Mouse (Mus musculus) hindbrain, postnatal 0 days (tissue): Measurements from ENCODE around the gene Spata31d1b. TPM values are rescaled to one million over a fixed set of nuclear protein-coding genes. Genes with fewer than 3 reads are reported as not detected.

Source experiments
- ATAC-seq: fragments of 200-750 bp; cut with Nextera tagmentation; 2 replicates; pipeline ENCODE4 v1.8.0; 2017; ENCODE audit warnings: mild to moderate bottlenecking, moderate TSS enrichment, moderate library complexity
- DNase-seq: peaks from one replicate; pipeline ENCODE4 v3.0.0-alpha.2; 2015; ENCODE audit warnings: low spot score
- H3K27ac ChIP-seq: fragments of 300-500 bp; sonication (generic); 2 replicates; pipeline ENCODE4 v1.5.1; 2014; ENCODE audit warnings: mild to moderate bottlenecking
- H3K27me3 ChIP-seq: fragments of 300-500 bp; sonication (generic); 2 replicates; pipeline ENCODE4 v1.6.1; 2014; ENCODE audit warnings: low read length, mixed read lengths; ENCODE audit not compliant: insufficient read depth
- H3K36me3 ChIP-seq: fragments of 300-500 bp; sonication (generic); 2 replicates; pipeline ENCODE4 v1.6.1; 2014; ENCODE audit warnings: low read length, mixed read lengths; ENCODE audit not compliant: insufficient read depth
- H3K4me1 ChIP-seq: fragments of 300-500 bp; sonication (generic); 2 replicates; pipeline ENCODE4 v1.6.1; 2014; ENCODE audit warnings: antibody characterized with exemption, low read length, mixed read lengths; ENCODE audit not compliant: insufficient read depth
- H3K4me2 ChIP-seq: fragments of 300-500 bp; sonication (generic); 2 replicates; pipeline ENCODE4 v1.6.1; 2014; ENCODE audit warnings: low read depth, mild to moderate bottlenecking, low read length, moderate library complexity, mixed read lengths
- H3K4me3 ChIP-seq: fragments of 300-500 bp; sonication (generic); 2 replicates; pipeline ENCODE4 v1.5.1; 2014; ENCODE audit warnings: low read length
- H3K9ac ChIP-seq: fragments of 300-500 bp; sonication (generic); replicated peaks from 2 replicates; pipeline ENCODE4 v1.6.1; 2014; ENCODE audit warnings: mild to moderate bottlenecking, low read length, moderate library complexity, mixed read lengths
- H3K9me3 ChIP-seq: fragments of 300-500 bp; sonication (generic); 2 replicates; pipeline ENCODE4 v1.6.1; 2016; ENCODE audit warnings: low read length, mixed read lengths
- CTCF ChIP-seq: IDR thresholded peaks from 2 replicates; pipeline ENCODE4 v1.5.1; 2016; ENCODE audit warnings: antibody characterized with exemption, control low read depth, low read depth
- WGBS: fragments of 180-500 bp; shearing (Covaris S2); extraction: QIAGEN DNeasy Blood & Tissue Kit; methylation state at CpG from one replicate; pipeline ENCODE4 v1.1.7; 2014; 5-methylcytosine and 5-hydroxymethylcytosine counted together
- polyA plus RNA-seq: library from polyadenylated mRNA; unstranded; fragments of >200 nt; fragmentation: Nextera tagmentation; extraction: Ambion mirVana; gene quantifications from 2 replicates; pipeline ENCODE4 v1.2.1, GENCODE M21; 2015
- total RNA-seq: library from RNA; depleted of rRNA; stranded (reverse); fragments of >200 nt; gene quantifications from 2 replicates; pipeline ENCODE4 v1.2.3, GENCODE M21; 2014

Spata31d1b gene
- total and polyA plus RNA-seq, 2 experiments from 2014 or later: 0.21 TPM; not detected in 1

GRCm38 (mm10) chr13:59741096-59741495 lies 29.0 kb downstream of the Spata31d1b start:
- Histone ChIP-seq H3K27ac (no peak overlapping the region), H3K4me1 (no peaks in the 10 kb centered on the region), H3K27me3 (no peaks in the 10 kb centered on the region), H3K9me3 (no peaks in the 10 kb centered on the region), H3K4me2 (no peak overlapping the region), H3K4me3 (no peak overlapping the region), H3K9ac (no peak overlapping the region), H3K36me3 (no peaks in the 10 kb centered on the region)
- WGBS: 75% methylated on average over 11 of the region's 11 CpGs
- TF ChIP-seq CTCF: no peak
- DNase-seq (no peak), ATAC-seq (no peak)

- H3K4me2 ChIP-seq: no peak overlapping the region
- H3K9ac ChIP-seq: no peak overlapping the region
- H3K9me3 ChIP-seq: no peaks in the 10 kb centered on the region
- H3K36me3 ChIP-seq: no peaks in the 10 kb centered on the region
- H3K4me1 ChIP-seq: no peaks in the 10 kb centered on the region
- no peaks in the 10 kb centered on the region for H3K27me3 ChIP-seq
- ATAC-seq (no peak), DNase-seq (no peak)
- no peak overlapping the region for H3K4me3 ChIP-seq
- peak; percentile 47 for TF ChIP-seq CTCF
- 81% methylated on average over 10 of the region's 10 CpGs for WGBS
- H3K27ac ChIP-seq: no peak overlapping the region
Observed at GRCm38 (mm10) chr13:59741697-59742096, 29.6 kb downstream of the Spata31d1b start.

GRCm38 (mm10) chr13:59745462-59745861 lies 33.4 kb downstream of the Spata31d1b start:
- H3K9ac ChIP-seq: no peak overlapping the region
- 89% methylated on average over 6 of the region's 6 CpGs for WGBS
- no peaks in the 10 kb centered on the region for H3K4me1 ChIP-seq

GRCm38 (mm10) chr13:59746164-59746563 lies 34.1 kb downstream of the Spata31d1b start:
- H3K27me3 ChIP-seq: no peaks in the 10 kb centered on the region
- no peaks in the 10 kb centered on the region for H3K9me3 ChIP-seq
- H3K4me2 ChIP-seq: no peak overlapping the region
- no peak overlapping the region for H3K4me3 ChIP-seq
- no peak for ATAC-seq
- WGBS: 85% methylated on average over 5 of the region's 6 CpGs
- DNase-seq: no peak
- TF ChIP-seq CTCF: no peak
- no peak overlapping the region for H3K27ac ChIP-seq
- no peak overlapping the region for H3K9ac ChIP-seq
- H3K4me1 ChIP-seq: no peaks in the 10 kb centered on the region
- no peaks in the 10 kb centered on the region for H3K36me3 ChIP-seq

More at GRCm38 (mm10) chr13:59745462-59745861, 33.4 kb downstream of the Spata31d1b start:
- ATAC-seq (no peak), DNase-seq (no peak)
- H3K36me3 ChIP-seq: no peaks in the 10 kb centered on the region
- no peak for TF ChIP-seq CTCF
- H3K27me3 ChIP-seq: no peaks in the 10 kb centered on the region
- no peak overlapping the region for H3K4me2 ChIP-seq
- no peak overlapping the region for H3K27ac ChIP-seq
- H3K9me3 ChIP-seq: no peaks in the 10 kb centered on the region
- no peak overlapping the region for H3K4me3 ChIP-seq

- no peak within 1 kb of the TSS for H3K9ac ChIP-seq
- no peaks in the 10 kb centered on the region for H3K9me3 ChIP-seq
- H3K4me2 ChIP-seq: no peak within 1 kb of the TSS
- DNase-seq: no peak
- TF ChIP-seq CTCF: no peak
- peak; percentile 67 for ATAC-seq
- 75% methylated on average over 9 of the region's 9 CpGs for WGBS
- H3K36me3 ChIP-seq: no peaks in the 10 kb centered on the region
- no peaks in the 10 kb centered on the region for H3K27me3 ChIP-seq
- no peak within 1 kb of the TSS for H3K27ac ChIP-seq
- H3K4me1 ChIP-seq: no peaks in the 10 kb centered on the region
- H3K4me3 ChIP-seq: no peak within 1 kb of the TSS
Observed at GRCm38 (mm10) chr13:59746711-59747110, 34.6 kb downstream of the Spata31d1b start, which contains the start of gene 1700014D04Rik. Gene 1700014D04Rik, minus strand, starts transcription at chr13:59746752.

GRCm38 (mm10) chr13:59750310-59750709 lies 38.2 kb downstream of the Spata31d1b start:
- H3K4me3 ChIP-seq: no peak overlapping the region
- H3K27ac ChIP-seq: no peak overlapping the region
- H3K4me1 ChIP-seq: no peaks in the 10 kb centered on the region
- ATAC-seq (no peak), DNase-seq (no peak)
- no peaks in the 10 kb centered on the region for H3K27me3 ChIP-seq
- H3K4me2 ChIP-seq: no peak overlapping the region
- no peaks in the 10 kb centered on the region for H3K9me3 ChIP-seq
- no peak overlapping the region for H3K9ac ChIP-seq
- WGBS: 87% methylated on average over 12 of the region's 12 CpGs
- TF ChIP-seq CTCF: no peak
- peaks cover 10% of the 10 kb centered on the region; the same call in 1 of the 2 replicates for H3K36me3 ChIP-seq

GRCm38 (mm10) chr13:59756906-59757305 lies 44.8 kb downstream of the Spata31d1b start:
- TF ChIP-seq CTCF: no peak
- Histone ChIP-seq H3K36me3 (peaks cover 34% of the 10 kb centered on the region), H3K4me3 (no peak overlapping the region), H3K9ac (no peak overlapping the region), H3K4me1 (no peaks in the 10 kb centered on the region), H3K4me2 (no peak overlapping the region), H3K9me3 (no peaks in the 10 kb centered on the region), H3K27ac (no peak overlapping the region), H3K27me3 (no peaks in the 10 kb centered on the region)
- DNase-seq (no peak), ATAC-seq (no peak)
- WGBS: 93% methylated on average over 7 of the region's 7 CpGs
